Mouse (Mus musculus): ENCODE data around the gene Arel1. TPM values are rescaled to one million over a fixed set of nuclear protein-coding genes. Genes with fewer than 3 reads are reported as not detected.

The Arel1 gene
- polyA plus RNA-seq, 1 experiment = 9.9 TPM

DNA sequence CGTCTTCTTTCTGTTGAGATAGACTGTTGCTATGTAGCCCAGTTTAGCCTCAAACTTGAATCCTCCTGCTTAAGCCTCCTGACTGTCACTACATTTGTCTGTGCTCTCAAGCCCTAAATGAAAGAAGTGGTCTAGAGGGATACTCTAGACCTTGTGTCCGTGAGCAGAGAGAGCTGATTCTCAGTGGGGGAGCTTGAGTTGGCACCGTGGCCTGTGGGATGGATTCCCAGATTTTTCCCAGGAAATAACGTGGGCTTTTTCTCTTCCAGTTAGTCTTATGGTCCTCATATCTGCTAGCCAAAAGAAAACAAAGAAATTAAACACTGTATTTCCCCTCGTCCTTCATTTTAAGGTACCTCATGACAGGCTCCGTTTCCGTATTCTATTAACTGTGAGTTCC lies 70.4 kb downstream of the Arel1 start:
- Histone ChIP-seq H3K4me3 (ENCODE audit: insufficient read depth, poor library complexity, severe bottlenecking) (no peak overlapping the region), H3K36me3 (ENCODE audit: control insufficient read depth, insufficient read depth) (no peaks in the 10 kb centered on the region), H3K27me3 (ENCODE audit: control insufficient read depth, insufficient read depth, insufficient read length) (no peaks in the 10 kb centered on the region), H3ac (ENCODE audit: control insufficient read depth, insufficient read length, low read depth) (no peak overlapping the region), H3K79me3 (ENCODE audit: low read depth) (no peaks in the 10 kb centered on the region), H3K79me2 (ENCODE audit: control insufficient read depth, insufficient read depth) (no peaks in the 10 kb centered on the region)
- TF ChIP-seq FOSL1 (IDR thresholded peaks at IDR 0.05; ENCODE audit: insufficient read depth, low read length, poor library complexity, severe bottlenecking) (no peak), CTCF (IDR thresholded peaks at IDR 0.05; ENCODE audit: control insufficient read depth, insufficient read depth, insufficient read length) (no peak), MYOG (IDR thresholded peaks at IDR 0.05; ENCODE audit: control insufficient read depth, extremely low read depth, insufficient read length) (no peak), MYOD1 (IDR thresholded peaks at IDR 0.05; ENCODE audit: control insufficient read depth, insufficient read length, low read depth) (no peak), USF1 (IDR thresholded peaks at IDR 0.05; ENCODE audit: low read depth) (no peak), CEBPB (IDR thresholded peaks at IDR 0.05; ENCODE audit: low read depth) (no peak), MAX (IDR thresholded peaks at IDR 0.05) (no peak)

DNA sequence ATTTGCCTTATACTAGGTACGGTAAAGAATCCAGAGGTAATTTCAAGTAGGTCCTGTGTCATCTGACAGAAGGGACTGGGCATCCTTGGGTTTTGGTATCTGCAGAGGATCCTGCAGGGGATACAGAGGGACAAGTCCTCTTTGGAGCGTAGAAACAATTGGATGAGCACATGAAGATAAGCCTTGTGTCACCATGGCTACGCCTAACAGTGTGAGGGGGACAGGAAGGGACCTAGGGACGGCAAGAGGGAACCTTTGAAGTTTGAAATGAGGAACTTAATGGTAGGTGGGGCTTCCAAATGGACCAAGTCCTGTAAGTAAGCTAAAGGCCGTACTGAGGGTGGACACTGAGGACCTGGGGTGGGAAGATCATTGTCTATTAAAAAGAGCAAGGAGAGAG lies 73.4 kb downstream of the Arel1 start:
- no peak overlapping the region for H3K4me3 ChIP-seq (ENCODE audit: insufficient read depth, poor library complexity, severe bottlenecking)
- H3K79me3 ChIP-seq (ENCODE audit: low read depth) = no peaks in the 10 kb centered on the region
- no peak overlapping the region for H3ac ChIP-seq (ENCODE audit: control insufficient read depth, insufficient read length, low read depth)
- no peaks in the 10 kb centered on the region for H3K79me2 ChIP-seq (ENCODE audit: control insufficient read depth, insufficient read depth)
- H3K27me3 ChIP-seq (ENCODE audit: control insufficient read depth, insufficient read depth, insufficient read length) = no peaks in the 10 kb centered on the region
- H3K36me3 ChIP-seq (ENCODE audit: control insufficient read depth, insufficient read depth) = no peaks in the 10 kb centered on the region
- TF ChIP-seq MAX (IDR thresholded peaks at IDR 0.05) (no peak), MYOD1 (IDR thresholded peaks at IDR 0.05; ENCODE audit: control insufficient read depth, insufficient read length, low read depth) (no peak), USF1 (IDR thresholded peaks at IDR 0.05; ENCODE audit: low read depth) (no peak), CEBPB (IDR thresholded peaks at IDR 0.05; ENCODE audit: low read depth) (no peak), FOSL1 (IDR thresholded peaks at IDR 0.05; ENCODE audit: insufficient read depth, low read length, poor library complexity, severe bottlenecking) (no peak), MYOG (IDR thresholded peaks at IDR 0.05; ENCODE audit: control insufficient read depth, extremely low read depth, insufficient read length) (no peak), CTCF (IDR thresholded peaks at IDR 0.05; ENCODE audit: control insufficient read depth, insufficient read depth, insufficient read length) (no peak)

DNA sequence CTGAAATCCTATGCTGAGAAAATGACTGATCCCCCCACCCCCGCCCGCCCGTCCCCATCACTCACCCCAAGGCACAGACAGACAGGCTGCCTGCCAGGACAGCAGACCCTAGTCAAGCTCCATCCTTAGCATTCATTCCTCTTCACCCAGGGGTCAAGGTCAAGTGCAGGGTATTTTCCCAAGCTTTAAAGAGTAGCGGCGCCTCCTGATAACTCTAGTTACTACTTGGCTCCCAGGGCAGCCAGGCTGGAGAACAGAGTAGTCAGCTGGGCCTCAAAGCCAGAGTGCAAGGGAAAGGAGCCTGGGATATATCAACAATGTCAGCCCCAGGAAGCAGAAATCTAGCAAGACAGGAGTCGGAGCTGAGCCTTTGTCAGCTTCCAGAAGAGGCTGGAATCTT lies 74.5 kb downstream of the Arel1 start:
- H3K79me3 ChIP-seq (ENCODE audit: low read depth) = no peaks in the 10 kb centered on the region
- H3K27me3 ChIP-seq (ENCODE audit: control insufficient read depth, insufficient read depth, insufficient read length) = no peaks in the 10 kb centered on the region
- H3K4me3 ChIP-seq (ENCODE audit: insufficient read depth, poor library complexity, severe bottlenecking) = no peak overlapping the region
- TF ChIP-seq MAX (IDR thresholded peaks at IDR 0.05) (no peak), MYOG (IDR thresholded peaks at IDR 0.05; ENCODE audit: control insufficient read depth, extremely low read depth, insufficient read length) (no peak), CEBPB (IDR thresholded peaks at IDR 0.05; ENCODE audit: low read depth) (no peak), MYOD1 (IDR thresholded peaks at IDR 0.05; ENCODE audit: control insufficient read depth, insufficient read length, low read depth) (no peak), FOSL1 (IDR thresholded peaks at IDR 0.05; ENCODE audit: insufficient read depth, low read length, poor library complexity, severe bottlenecking) (no peak), CTCF (IDR thresholded peaks at IDR 0.05; ENCODE audit: control insufficient read depth, insufficient read depth, insufficient read length) (no peak), USF1 (IDR thresholded peaks at IDR 0.05; ENCODE audit: low read depth) (no peak)
- H3K79me2 ChIP-seq (ENCODE audit: control insufficient read depth, insufficient read depth) = no peaks in the 10 kb centered on the region
- no peak overlapping the region for H3ac ChIP-seq (ENCODE audit: control insufficient read depth, insufficient read length, low read depth)
- H3K36me3 ChIP-seq (ENCODE audit: control insufficient read depth, insufficient read depth) = no peaks in the 10 kb centered on the region

DNA sequence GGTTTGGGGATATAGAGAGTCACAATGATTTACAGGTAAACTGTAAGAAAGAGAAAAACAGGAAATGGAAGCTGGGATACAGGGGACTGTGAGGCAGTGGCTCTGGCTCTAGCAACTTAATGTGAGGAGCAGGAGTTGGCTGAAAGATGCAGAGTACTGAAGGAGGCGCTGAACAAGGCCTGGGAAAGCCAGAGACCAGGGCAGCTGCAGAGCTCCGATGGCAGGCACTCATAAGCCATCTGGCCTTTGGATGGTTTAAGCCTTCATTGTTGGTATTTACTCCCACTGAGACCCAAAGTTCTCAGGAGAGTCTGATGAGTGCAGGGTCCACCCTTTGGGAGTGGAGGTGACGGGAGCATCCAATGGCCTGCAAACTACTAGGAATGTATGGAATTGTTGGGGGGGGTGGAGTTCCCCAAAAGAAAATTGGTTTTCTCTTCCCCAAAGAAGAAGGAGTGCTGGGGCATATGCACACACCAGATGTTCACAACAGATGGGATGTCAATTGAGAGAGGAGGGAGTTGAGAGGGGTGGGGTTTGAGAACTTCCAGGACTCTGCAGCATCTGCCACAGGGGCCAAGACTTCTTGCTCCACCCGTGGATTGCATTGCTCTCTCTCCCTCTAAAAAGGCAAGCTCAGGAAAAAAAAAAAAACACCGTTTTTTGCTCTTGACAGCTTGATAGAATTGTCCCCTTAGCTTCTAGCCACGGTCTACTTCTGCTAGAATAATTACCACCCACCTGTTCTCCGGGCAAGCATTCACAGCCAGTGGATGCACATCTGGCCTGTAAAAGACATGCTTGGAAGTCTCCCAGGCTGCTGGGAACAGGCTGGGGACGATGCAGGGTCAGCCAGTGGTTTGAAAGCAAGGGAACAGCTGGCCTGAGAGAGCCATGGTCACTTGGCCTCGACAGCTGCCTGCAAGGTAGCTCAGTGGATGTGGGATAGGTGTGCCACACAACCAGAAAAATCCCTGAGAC lies 76.8 kb downstream of the Arel1 start:
- Histone ChIP-seq H3K79me2 (ENCODE audit: control insufficient read depth, insufficient read depth) (no peaks in the 10 kb centered on the region), H3K36me3 (ENCODE audit: control insufficient read depth, insufficient read depth) (no peaks in the 10 kb centered on the region), H3K27me3 (ENCODE audit: control insufficient read depth, insufficient read depth, insufficient read length) (no peaks in the 10 kb centered on the region), H3ac (ENCODE audit: control insufficient read depth, insufficient read length, low read depth) (no peak overlapping the region), H3K79me3 (ENCODE audit: low read depth) (no peaks in the 10 kb centered on the region), H3K4me3 (ENCODE audit: insufficient read depth, poor library complexity, severe bottlenecking) (no peak overlapping the region)
- TF ChIP-seq MAX (IDR thresholded peaks at IDR 0.05) (no peak), CEBPB (IDR thresholded peaks at IDR 0.05; ENCODE audit: low read depth) (no peak), USF1 (IDR thresholded peaks at IDR 0.05; ENCODE audit: low read depth) (no peak), FOSL1 (IDR thresholded peaks at IDR 0.05; ENCODE audit: insufficient read depth, low read length, poor library complexity, severe bottlenecking) (no peak), MYOG (IDR thresholded peaks at IDR 0.05; ENCODE audit: control insufficient read depth, extremely low read depth, insufficient read length) (no peak), MYOD1 (IDR thresholded peaks at IDR 0.05; ENCODE audit: control insufficient read depth, insufficient read length, low read depth) (no peak), CTCF (IDR thresholded peaks at IDR 0.05; ENCODE audit: control insufficient read depth, insufficient read depth, insufficient read length) (no peak)

DNA sequence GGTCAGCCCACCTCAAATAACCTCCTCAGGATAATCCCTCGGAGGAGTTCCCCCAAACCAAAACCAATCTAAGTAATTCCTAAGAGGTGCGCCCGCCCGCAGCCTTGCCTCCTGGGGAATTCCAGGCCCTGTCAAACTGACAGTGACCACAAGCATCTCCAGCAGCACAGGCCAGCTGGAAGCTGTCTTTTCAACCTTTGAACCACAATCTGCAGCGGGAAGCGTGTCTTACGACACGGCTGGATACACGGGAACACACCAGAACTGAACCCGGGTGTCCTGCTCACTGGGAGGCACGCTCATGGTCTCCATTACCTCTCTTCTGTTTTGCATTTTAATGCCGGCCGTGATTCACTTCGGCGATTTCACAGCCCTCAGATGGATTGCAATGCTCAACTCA lies 80.4 kb downstream of the Arel1 start:
- TF ChIP-seq MYOG (IDR thresholded peaks at IDR 0.05; ENCODE audit: control insufficient read depth, extremely low read depth, insufficient read length) (no peak), FOSL1 (IDR thresholded peaks at IDR 0.05; ENCODE audit: insufficient read depth, low read length, poor library complexity, severe bottlenecking) (no peak), MAX (IDR thresholded peaks at IDR 0.05) (no peak), MYOD1 (IDR thresholded peaks at IDR 0.05; ENCODE audit: control insufficient read depth, insufficient read length, low read depth) (no peak), CTCF (IDR thresholded peaks at IDR 0.05; ENCODE audit: control insufficient read depth, insufficient read depth, insufficient read length) (no peak), USF1 (IDR thresholded peaks at IDR 0.05; ENCODE audit: low read depth) (no peak), CEBPB (IDR thresholded peaks at IDR 0.05; ENCODE audit: low read depth) (no peak)
- Histone ChIP-seq H3K79me2 (ENCODE audit: control insufficient read depth, insufficient read depth) (no peaks in the 10 kb centered on the region), H3K4me3 (ENCODE audit: insufficient read depth, poor library complexity, severe bottlenecking) (no peak overlapping the region), H3K36me3 (ENCODE audit: control insufficient read depth, insufficient read depth) (no peaks in the 10 kb centered on the region), H3ac (ENCODE audit: control insufficient read depth, insufficient read length, low read depth) (no peak overlapping the region), H3K79me3 (ENCODE audit: low read depth) (no peaks in the 10 kb centered on the region), H3K27me3 (ENCODE audit: control insufficient read depth, insufficient read depth, insufficient read length) (no peaks in the 10 kb centered on the region)

Data from C2C12 (cell line).